Mouse (Mus musculus) heart, embryonic 11.5 days (tissue): ENCODE data around the gene Cracr2b. TPM values are rescaled to one million over a fixed set of nuclear protein-coding genes. Genes with fewer than 3 reads are reported as not detected.

ENCODE experiments used
- ATAC-seq: fragments of 200-750 bp; cut with Nextera tagmentation; replicated peaks from 2 replicates; pipeline ENCODE4 v1.8.0; 2017; ENCODE audit warnings: moderate library complexity; ENCODE audit not compliant: insufficient number of reproducible peaks, low FRiP score, low TSS enrichment
- H3K27ac ChIP-seq: fragments of 300-500 bp; sonication (generic); 2 replicates; pipeline ENCODE4 v1.5.1; 2014; ENCODE audit warnings: mild to moderate bottlenecking, low read depth, low read length
- H3K27me3 ChIP-seq: fragments of 300-500 bp; sonication (generic); 2 replicates; pipeline ENCODE4 v1.6.1; 2014; ENCODE audit warnings: mild to moderate bottlenecking, low read length, mixed read lengths; ENCODE audit not compliant: control insufficient read depth, insufficient read depth
- H3K36me3 ChIP-seq: fragments of 300-500 bp; sonication (generic); 2 replicates; pipeline ENCODE4 v1.6.1; 2014; ENCODE audit warnings: mild to moderate bottlenecking, low read length, moderate library complexity, mixed read lengths; ENCODE audit not compliant: control insufficient read depth, insufficient read depth
- H3K4me1 ChIP-seq: fragments of 300-500 bp; sonication (generic); 2 replicates; pipeline ENCODE4 v1.6.1; 2014; ENCODE audit warnings: low read length; ENCODE audit not compliant: control insufficient read depth, insufficient read depth
- H3K4me2 ChIP-seq: fragments of 300-500 bp; sonication (generic); 2 replicates; pipeline ENCODE4 v1.6.1; 2014; ENCODE audit warnings: mild to moderate bottlenecking, moderate library complexity
- H3K4me3 ChIP-seq: fragments of 300-500 bp; sonication (generic); 2 replicates; pipeline ENCODE4 v1.5.1; 2014; ENCODE audit warnings: low read depth, low read length
- H3K9ac ChIP-seq: fragments of 300-500 bp; sonication (generic); 2 replicates; pipeline ENCODE4 v1.6.1; 2014; ENCODE audit warnings: mild to moderate bottlenecking, low read depth, low read length, moderate library complexity
- H3K9me3 ChIP-seq: fragments of 300-500 bp; sonication (generic); replicated peaks from 2 replicates; pipeline ENCODE4 v1.6.1; 2016; ENCODE audit warnings: low read length; ENCODE audit not compliant: control insufficient read depth
- WGBS: fragments of 180-500 bp; shearing (Covaris S2); extraction: QIAGEN DNeasy Blood & Tissue Kit; methylation state at CpG from one replicate; pipeline ENCODE4 v1.1.7; 2014; ENCODE audit not compliant: insufficient replicate concordance; 5-methylcytosine and 5-hydroxymethylcytosine counted together
- polyA plus RNA-seq: library from polyadenylated mRNA; unstranded; fragments of >200 nt; fragmentation: Nextera tagmentation; extraction: Ambion mirVana; gene quantifications from 2 replicates; pipeline ENCODE4 v1.2.1, GENCODE M21; 2014

The Cracr2b gene
- polyA plus RNA-seq, 1 experiment from 2014 or later: 14.3 TPM

GRCm38 (mm10) chr7:141481498-141482401 lies 20.9 kb downstream of the Cracr2b start:
- H3K4me2 ChIP-seq: peak overlapping the region; percentile 94
- H3K27me3 ChIP-seq: peaks cover 17% of the 10 kb centered on the region
- peak overlapping the region; percentile 64 for H3K9ac ChIP-seq
- H3K4me1 ChIP-seq: peaks cover 37% of the 10 kb centered on the region
- H3K9me3 ChIP-seq: no peaks in the 10 kb centered on the region
- H3K36me3 ChIP-seq: no peaks in the 10 kb centered on the region
- H3K27ac ChIP-seq: no peak overlapping the region
- WGBS: under 1% methylated on average over 76 of the region's 81 CpGs
- ATAC-seq: no peak
- H3K4me3 ChIP-seq: peak overlapping the region; percentile 62

- 18% methylated on average over 11 of the region's 11 CpGs for WGBS
Measured at GRCm38 (mm10) chr7:141482531-141483024, 21.7 kb downstream of the Cracr2b start.

GRCm38 (mm10) chr7:141483114-141483653 lies 22.3 kb downstream of the Cracr2b start:
- no peak for ATAC-seq
- 77% methylated on average over 6 of the region's 6 CpGs for WGBS
- H3K4me1 ChIP-seq: peaks cover 23% of the 10 kb centered on the region
- H3K9ac ChIP-seq: no peak overlapping the region
- H3K4me2 ChIP-seq: no peak overlapping the region
- no peaks in the 10 kb centered on the region for H3K36me3 ChIP-seq
- peaks cover 17% of the 10 kb centered on the region for H3K27me3 ChIP-seq
- H3K4me3 ChIP-seq: no peak overlapping the region
- no peaks in the 10 kb centered on the region for H3K9me3 ChIP-seq
- H3K27ac ChIP-seq: no peak overlapping the region

More at GRCm38 (mm10) chr7:141482531-141483024, 21.7 kb downstream of the Cracr2b start:
- peak overlapping the region; percentile 64; the same call in 1 of the 2 replicates for H3K9ac ChIP-seq
- peaks cover 29% of the 10 kb centered on the region for H3K4me1 ChIP-seq
- no peak for ATAC-seq
- H3K27ac ChIP-seq: no peak overlapping the region
- peak overlapping the region; percentile 62 for H3K4me3 ChIP-seq
- no peaks in the 10 kb centered on the region for H3K36me3 ChIP-seq
- peak overlapping the region; percentile 94 for H3K4me2 ChIP-seq
- H3K27me3 ChIP-seq: peaks cover 17% of the 10 kb centered on the region
- no peaks in the 10 kb centered on the region for H3K9me3 ChIP-seq

GRCm38 (mm10) chr7:141484186-141485120 lies 23.6 kb downstream of the Cracr2b start:
- Histone ChIP-seq H3K4me1 (peaks cover 19% of the 10 kb centered on the region), H3K9ac (no peak overlapping the region), H3K27ac (no peak overlapping the region), H3K4me2 (no peak overlapping the region), H3K4me3 (no peak overlapping the region), H3K36me3 (no peaks in the 10 kb centered on the region), H3K27me3 (peaks cover 17% of the 10 kb centered on the region), H3K9me3 (no peaks in the 10 kb centered on the region)
- no peak for ATAC-seq
- WGBS: 65% methylated on average over 5 of the region's 5 CpGs

- 56% methylated on average over 2 of the region's 2 CpGs for WGBS
- ATAC-seq: no peak
- H3K36me3 ChIP-seq: no peaks in the 10 kb centered on the region
- no peak overlapping the region for H3K4me3 ChIP-seq
- no peak overlapping the region for H3K27ac ChIP-seq
- no peaks in the 10 kb centered on the region for H3K9me3 ChIP-seq
- H3K4me2 ChIP-seq: no peak overlapping the region
- peaks cover 19% of the 10 kb centered on the region for H3K4me1 ChIP-seq
- H3K9ac ChIP-seq: no peak overlapping the region
- peaks cover 17% of the 10 kb centered on the region for H3K27me3 ChIP-seq
Measured at GRCm38 (mm10) chr7:141485186-141485585, 24.3 kb downstream of the Cracr2b start.

- H3K4me3 ChIP-seq: no peak overlapping the region
- H3K9me3 ChIP-seq: no peaks in the 10 kb centered on the region
- 96% methylated on average over 2 of the region's 2 CpGs for WGBS
- no peaks in the 10 kb centered on the region for H3K36me3 ChIP-seq
- peaks cover 16% of the 10 kb centered on the region for H3K4me1 ChIP-seq
- H3K27me3 ChIP-seq: peaks cover 17% of the 10 kb centered on the region
- no peak overlapping the region for H3K4me2 ChIP-seq
- no peak for ATAC-seq
- H3K9ac ChIP-seq: no peak overlapping the region
- no peak overlapping the region for H3K27ac ChIP-seq
Measured at GRCm38 (mm10) chr7:141485606-141486005, 24.7 kb downstream of the Cracr2b start.

GRCm38 (mm10) chr7:141486239-141486638 lies 25.3 kb downstream of the Cracr2b start:
- Histone ChIP-seq H3K27me3 (peaks cover 14% of the 10 kb centered on the region), H3K27ac (no peak overlapping the region), H3K36me3 (no peaks in the 10 kb centered on the region), H3K4me2 (no peak overlapping the region), H3K9me3 (no peaks in the 10 kb centered on the region), H3K4me3 (no peak overlapping the region), H3K4me1 (peaks cover 12% of the 10 kb centered on the region), H3K9ac (no peak overlapping the region)
- 96% methylated on average over 1 of the region's 1 CpGs for WGBS
- no peak for ATAC-seq

GRCm38 (mm10) chr7:141487141-141487540 lies 26.2 kb downstream of the Cracr2b start:
- ATAC-seq: no peak
- Histone ChIP-seq H3K27me3 (peaks cover 13% of the 10 kb centered on the region), H3K9ac (no peak overlapping the region), H3K9me3 (no peaks in the 10 kb centered on the region), H3K4me3 (no peak overlapping the region), H3K4me1 (peaks cover 9% of the 10 kb centered on the region), H3K4me2 (no peak overlapping the region), H3K36me3 (no peaks in the 10 kb centered on the region), H3K27ac (no peak overlapping the region)
- 74% methylated on average over 7 of the region's 7 CpGs for WGBS
